Mouse (Mus musculus) E14TG2a.4 (cell line): ENCODE results near the gene Ociad2.

Experiments
- CTCF ChIP-seq: conservative IDR thresholded peaks from 2 replicates; pipeline ENCODE4 v1.5.1; 2014; ENCODE audit warnings: low read length
- POU5F1 ChIP-seq: IDR thresholded peaks from 2 replicates; pipeline ENCODE4 v1.6.1; 2014; ENCODE audit warnings: low read length, borderline replicate concordance

DNA sequence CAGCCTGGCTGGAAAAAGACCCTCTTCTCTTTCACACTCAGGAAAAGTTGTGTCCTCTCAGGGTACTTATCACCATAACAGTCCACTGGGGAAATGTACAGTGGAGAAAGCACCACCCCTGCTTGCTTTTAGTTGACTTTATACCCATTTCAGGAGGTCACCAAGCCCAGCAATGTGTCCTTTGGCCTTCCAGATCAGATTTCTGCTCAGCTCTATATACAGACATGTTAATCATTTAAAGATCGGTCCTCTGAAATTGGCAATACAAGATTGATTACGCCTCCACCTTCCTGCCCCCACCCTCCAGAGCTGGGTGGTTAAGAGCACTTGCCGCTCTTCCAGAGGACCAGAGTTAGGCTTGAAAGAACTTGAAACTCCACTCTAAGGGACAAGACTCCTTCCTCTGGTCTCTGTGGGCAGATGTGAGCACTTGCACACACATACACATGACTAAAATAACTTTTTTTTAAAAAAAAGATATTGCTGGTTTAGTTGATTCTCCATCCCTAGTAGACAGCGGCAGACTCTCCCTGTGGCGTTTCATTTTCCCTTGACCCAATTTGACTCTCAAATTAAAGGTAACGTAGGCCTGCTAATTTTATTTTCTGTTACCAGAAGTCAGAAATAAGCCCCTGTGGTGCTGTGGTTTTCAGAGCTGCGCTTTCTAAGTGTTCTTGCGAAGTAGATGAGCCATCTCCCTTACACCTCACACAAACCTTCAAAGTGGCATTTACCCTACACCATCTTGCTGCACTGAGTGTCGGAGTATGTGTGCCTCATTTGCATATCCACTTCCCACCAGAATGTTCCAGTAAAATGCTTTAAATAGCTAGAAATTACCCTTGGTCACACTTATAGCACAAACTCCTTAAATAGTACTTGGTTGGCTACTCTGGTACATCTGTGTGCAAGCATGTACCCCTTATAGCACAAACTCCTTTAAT is 777 bp downstream of the Ociad2 start:
- TF ChIP-seq CTCF (no peak), POU5F1 (no peak)
